Mouse (Mus musculus): ENCODE measurements around the gene Def8.
"Not testable (repeated sequence)": the region's sequence is repeated elsewhere in the genome, so short reads cannot be mapped to it uniquely, and the experiment has no call there.

Def8 gene

GRCm38 (mm10) chr8:123433241-123433974 is 10.1 kb downstream of the Def8 start:
- not testable (repeated sequence) for DNase-seq (ENCODE audit: low spot score)

- DNase-seq (ENCODE audit: low spot score), result no peak
Measured at GRCm38 (mm10) chr8:123441788-123442187, 18.5 kb downstream of the Def8 start.

- DNase-seq (ENCODE audit: low spot score), result no peak
Measured at GRCm38 (mm10) chr8:123442351-123442750, 19.0 kb downstream of the Def8 start.

GRCm38 (mm10) chr8:123442871-123443575 is 19.7 kb downstream of the Def8 start:
- peak; percentile 85 for DNase-seq (ENCODE audit: low spot score)

- peak; percentile 23 for DNase-seq (ENCODE audit: low spot score)
Measured at GRCm38 (mm10) chr8:123443576-123443921, 20.2 kb downstream of the Def8 start.

- no peak for DNase-seq (ENCODE audit: low spot score)
Measured at GRCm38 (mm10) chr8:123444131-123444530, 20.8 kb downstream of the Def8 start.

- no peak for DNase-seq (ENCODE audit: low spot score)
Measured at GRCm38 (mm10) chr8:123445981-123446380, 22.7 kb downstream of the Def8 start.

- no peak for DNase-seq (ENCODE audit: low spot score)
Measured at GRCm38 (mm10) chr8:123446799-123447198, 23.5 kb downstream of the Def8 start.

GRCm38 (mm10) chr8:123450783-123451182 is 27.5 kb downstream of the Def8 start:
- DNase-seq (ENCODE audit: low spot score), result no peak

- not testable (repeated sequence) for DNase-seq (ENCODE audit: low spot score)
Measured at GRCm38 (mm10) chr8:123451747-123452146, 28.4 kb downstream of the Def8 start.

GRCm38 (mm10) chr8:123452149-123452548 is 28.8 kb downstream of the Def8 start:
- DNase-seq (ENCODE audit: low spot score), result no peak

GRCm38 (mm10) chr8:123453291-123453690 is 30.0 kb downstream of the Def8 start:
- no peak for DNase-seq (ENCODE audit: low spot score)

- DNase-seq (ENCODE audit: low spot score), result no peak
Measured at GRCm38 (mm10) chr8:123453951-123454350, 30.6 kb downstream of the Def8 start.

- DNase-seq (ENCODE audit: low spot score), result no peak
Measured at GRCm38 (mm10) chr8:123454559-123454958, 31.2 kb downstream of the Def8 start.

GRCm38 (mm10) chr8:123463651-123464050 is 40.3 kb downstream of the Def8 start:
- DNase-seq (ENCODE audit: low spot score), result no peak

- DNase-seq (ENCODE audit: low spot score), result no peak
Measured at GRCm38 (mm10) chr8:123467476-123467875, 44.1 kb downstream of the Def8 start.

- not testable (repeated sequence) for DNase-seq (ENCODE audit: low spot score)
Measured at GRCm38 (mm10) chr8:123472991-123473390, 49.7 kb downstream of the Def8 start.

GRCm38 (mm10) chr8:123474549-123474948 is 51.2 kb downstream of the Def8 start:
- DNase-seq (ENCODE audit: low spot score), result not testable (repeated sequence)

GRCm38 (mm10) chr8:123476911-123477736 is 53.8 kb downstream of the Def8 start:
- peak; percentile 34 for DNase-seq (ENCODE audit: low spot score)

- peak; percentile 85 for DNase-seq (ENCODE audit: low spot score)
Measured at GRCm38 (mm10) chr8:123477737-123478258, 54.5 kb downstream of the Def8 start, which contains the start of gene Afg3l1. Gene Afg3l1, plus strand, starts transcription at chr8:123477903.

- peak; percentile 55 for DNase-seq (ENCODE audit: low spot score)
Measured at GRCm38 (mm10) chr8:123478456-123479218, 55.3 kb downstream of the Def8 start.
